In genomic region chr15:7082901-7083300, GRCm38 (mm10) we compare ENCODE assay signal across 35 mouse cellular contexts.
"Had no signal": no experiment of that assay in that cellular context is flagged by ENCODE, and none has a peak within 500 bp of the region (broad histone marks: within the 10 kb centered on the region; RNA-seq: fewer than 3 reads in every experiment).

No protein-coding gene starts in this region.

- H3K27ac ChIP-seq: heart, embryonic 13.5 days; heart, embryonic 15.5 days; hindbrain, embryonic 10.5 days; hindbrain, embryonic 12.5 days; hindbrain, embryonic 13.5 days; hindbrain, embryonic 14.5 days; hindbrain, embryonic 15.5 days; hindbrain, postnatal 0 days; intestine, embryonic 15.5 days; kidney, embryonic 15.5 days; kidney, postnatal 0 days; layer of hippocampus, adult 2 months had no signal

- H3K36me3 ChIP-seq: heart, embryonic 10.5 days; heart, embryonic 12.5 days; heart, embryonic 13.5 days; heart, embryonic 15.5 days; hindbrain, embryonic 10.5 days; hindbrain, embryonic 12.5 days; hindbrain, embryonic 13.5 days; hindbrain, embryonic 15.5 days; intestine, embryonic 15.5 days; kidney, embryonic 15.5 days had no signal

- H3K4me3 ChIP-seq: heart, embryonic 10.5 days; heart, embryonic 12.5 days; heart, embryonic 13.5 days; heart, embryonic 15.5 days; hindbrain, embryonic 10.5 days; hindbrain, embryonic 12.5 days; hindbrain, embryonic 13.5 days; hindbrain, embryonic 15.5 days; intestine, embryonic 15.5 days; kidney, embryonic 15.5 days; layer of hippocampus, adult 2 months had no signal

- H3K4me2 ChIP-seq: heart, embryonic 11.5 days; heart, embryonic 12.5 days; heart, embryonic 15.5 days; hindbrain, embryonic 12.5 days; hindbrain, embryonic 13.5 days; hindbrain, embryonic 14.5 days; hindbrain, embryonic 15.5 days; intestine, embryonic 15.5 days; kidney, embryonic 15.5 days had no signal

- H3K4me1 ChIP-seq: hindbrain, embryonic 15.5 days had no signal

- H3K27me3 ChIP-seq: heart, embryonic 15.5 days; hindbrain, embryonic 12.5 days; hindbrain, embryonic 15.5 days; intestine, embryonic 15.5 days had no signal

- ATAC-seq: hindbrain, embryonic 16.5 days; hindbrain, postnatal 0 days; inflammation-experienced regulatory T-cells, adult 6 months; intestine, embryonic 15.5 days; intestine, embryonic 16.5 days; intestine, postnatal 0 days had no signal

- H3K9me3 ChIP-seq: heart, embryonic 10.5 days; heart, embryonic 12.5 days; heart, embryonic 13.5 days; heart, embryonic 15.5 days; hindbrain, embryonic 10.5 days; hindbrain, embryonic 12.5 days; hindbrain, embryonic 13.5 days; hindbrain, embryonic 15.5 days; intestine, embryonic 15.5 days; kidney, embryonic 15.5 days had no signal

- H3K9ac ChIP-seq: heart, embryonic 12.5 days; heart, embryonic 13.5 days; heart, embryonic 15.5 days; hindbrain, embryonic 12.5 days; hindbrain, embryonic 13.5 days; hindbrain, embryonic 14.5 days; hindbrain, embryonic 15.5 days; intestine, embryonic 15.5 days; kidney, embryonic 15.5 days had no signal

- DNase-seq: heart, postnatal 10 days; heart, postnatal 14 days; heart, postnatal 36 days; heart, postnatal 4 days; kidney, adult 11 months; kidney, adult 18-20 months; kidney, adult 2 months; kidney, adult 8-10 months; kidney, adult 9 months; kidney, postnatal 10 days; kidney, postnatal 14 days; kidney, postnatal 25 days; kidney, postnatal 36 days; kidney, postnatal 4 days; layer of hippocampus, adult 9-11 months; layer of hippocampus, postnatal 36 days had no signal
